Mouse (Mus musculus) 3T3-L1 (cell line): ENCODE results near the gene Sspn.

Experiments used
- DNase-seq: peaks from one replicate; pipeline ENCODE4 v3.0.0-alpha.2; 2015; ENCODE audit warnings: low read depth, low spot score

The Sspn gene

GRCm38 (mm10) chr6:145972836-145973235 is 41.4 kb downstream of the Sspn start:
- peak; percentile 72 for DNase-seq

DNA sequence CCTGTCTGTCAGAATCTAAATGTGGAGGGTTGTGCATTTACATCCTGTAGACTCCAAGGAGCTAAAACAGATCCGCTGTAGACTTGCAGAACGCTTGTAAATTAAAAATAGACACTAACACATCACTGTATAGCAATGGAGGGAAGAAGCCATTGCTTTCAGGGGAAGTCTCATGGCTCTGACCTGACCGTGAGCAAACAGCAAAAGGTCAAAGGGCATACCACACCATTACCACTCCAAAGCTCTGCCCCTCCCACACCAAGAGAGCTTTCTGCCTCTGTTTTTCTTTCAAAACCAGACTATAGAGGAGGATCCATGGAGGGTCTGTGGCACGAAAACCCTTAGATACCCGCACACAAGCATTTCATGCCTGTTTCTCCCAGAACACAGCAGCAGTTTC is 41.9 kb downstream of the Sspn start:
- DNase-seq: peak; percentile 38

- DNase-seq: no peak
These were observed 43.3 kb downstream of the Sspn start for GRCm38 (mm10) chr6:145974766-145975165.

GRCm38 (mm10) chr6:145977344-145977743 is 45.9 kb downstream of the Sspn start:
- DNase-seq: peak; percentile 81

- DNase-seq: peak; percentile 94
These were observed 46.5 kb downstream of the Sspn start for GRCm38 (mm10) chr6:145977771-145978450.

- no peak for DNase-seq
These were observed 49.6 kb downstream of the Sspn start for GRCm38 (mm10) chr6:145981074-145981473.

DNA sequence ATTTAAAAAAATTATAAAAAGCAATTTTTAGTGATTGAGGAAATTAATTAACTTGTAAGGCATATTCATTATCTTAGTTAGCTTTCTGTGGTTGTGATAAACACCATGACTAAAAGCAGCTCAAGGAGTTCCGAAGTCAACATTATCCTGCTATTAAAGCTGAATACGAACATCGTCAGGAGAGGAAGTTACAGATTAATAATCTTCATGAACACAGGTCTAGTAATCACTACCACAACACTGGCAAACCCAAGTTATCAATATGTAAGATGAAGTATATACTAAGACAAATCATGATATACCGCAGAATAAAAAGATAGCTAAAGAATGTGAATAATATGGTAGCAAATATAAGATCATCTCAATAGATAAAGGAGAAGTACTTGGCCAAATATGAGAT is 50.9 kb downstream of the Sspn start:
- no peak for DNase-seq

- no peak for DNase-seq
These were observed 59.1 kb downstream of the Sspn start for GRCm38 (mm10) chr6:145990578-145990977.

DNA sequence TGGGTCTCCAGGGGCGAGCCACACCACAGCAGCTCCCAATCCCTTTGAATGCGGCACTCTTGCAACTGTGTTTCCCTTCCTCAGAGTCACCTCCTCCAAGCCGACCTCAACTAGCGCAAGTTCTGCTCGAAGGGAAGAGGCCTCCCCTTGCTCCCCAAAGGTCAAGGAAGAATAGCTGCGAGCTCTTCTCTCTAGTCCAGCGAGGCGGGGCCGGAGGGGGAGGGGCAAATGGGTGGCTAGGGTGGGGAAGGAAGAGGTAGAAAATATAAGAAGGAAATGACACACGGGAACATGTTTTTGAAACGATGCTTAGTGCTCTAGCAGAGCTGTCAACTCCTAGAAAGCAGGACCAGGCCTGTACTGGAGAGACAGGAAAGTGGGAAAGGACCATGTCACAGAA is 61.1 kb downstream of the Sspn start:
- no peak for DNase-seq

GRCm38 (mm10) chr6:145992985-145993384 is 61.5 kb downstream of the Sspn start:
- peak; percentile 50 for DNase-seq

DNA sequence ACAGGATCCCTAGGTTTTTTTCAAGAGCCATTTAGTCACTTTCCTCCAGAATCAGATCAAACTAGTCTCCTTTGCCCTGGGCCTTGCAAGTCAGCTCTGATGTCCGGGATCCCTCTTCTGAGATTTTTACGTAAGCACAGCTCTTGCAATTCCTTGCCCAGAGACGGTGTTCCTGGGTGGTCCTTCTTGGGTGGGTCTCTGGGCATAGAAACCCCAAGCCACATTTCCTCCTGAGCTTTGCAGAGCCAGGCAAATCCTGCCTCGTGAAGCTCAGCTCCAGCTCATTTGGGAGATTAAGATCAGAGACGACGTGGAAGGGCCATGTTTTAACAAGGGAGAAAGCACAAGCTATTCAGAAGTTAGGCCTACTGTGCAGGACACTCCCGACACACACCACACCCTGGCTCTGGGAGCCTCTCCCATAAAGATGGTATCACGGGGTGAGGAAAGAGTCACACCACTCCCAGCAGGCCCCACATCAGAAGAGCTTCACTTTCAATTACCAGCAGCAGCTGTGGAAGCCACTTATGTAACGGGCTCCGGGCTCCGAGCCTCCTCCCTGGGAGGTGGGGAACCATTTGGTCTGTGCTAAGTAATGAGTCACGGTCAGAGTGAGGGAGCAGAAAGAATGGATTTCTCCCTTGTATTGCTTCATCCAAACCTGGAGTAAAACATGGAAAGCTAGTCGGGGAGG is 67.0 kb downstream of the Sspn start:
- peak; percentile 82 for DNase-seq

DNA sequence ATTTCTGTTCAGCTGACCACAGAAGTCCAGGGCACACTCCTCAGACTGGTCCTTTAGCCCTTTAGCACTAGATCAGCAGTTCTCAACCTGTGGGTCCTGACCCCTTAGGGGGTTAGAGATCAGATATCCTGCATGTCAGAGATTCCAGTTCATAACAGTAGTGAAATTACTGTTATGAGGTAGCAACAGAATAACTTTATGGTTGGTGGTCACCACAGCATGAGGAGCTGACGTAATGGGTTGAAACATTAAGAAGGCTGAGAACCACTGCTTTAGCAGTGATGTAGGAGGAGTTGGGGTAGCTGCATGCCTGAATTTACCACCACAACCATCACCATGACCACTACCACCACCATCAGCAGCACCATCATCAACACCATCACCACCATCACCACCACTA is 69.3 kb downstream of the Sspn start:
- DNase-seq: no peak

DNA sequence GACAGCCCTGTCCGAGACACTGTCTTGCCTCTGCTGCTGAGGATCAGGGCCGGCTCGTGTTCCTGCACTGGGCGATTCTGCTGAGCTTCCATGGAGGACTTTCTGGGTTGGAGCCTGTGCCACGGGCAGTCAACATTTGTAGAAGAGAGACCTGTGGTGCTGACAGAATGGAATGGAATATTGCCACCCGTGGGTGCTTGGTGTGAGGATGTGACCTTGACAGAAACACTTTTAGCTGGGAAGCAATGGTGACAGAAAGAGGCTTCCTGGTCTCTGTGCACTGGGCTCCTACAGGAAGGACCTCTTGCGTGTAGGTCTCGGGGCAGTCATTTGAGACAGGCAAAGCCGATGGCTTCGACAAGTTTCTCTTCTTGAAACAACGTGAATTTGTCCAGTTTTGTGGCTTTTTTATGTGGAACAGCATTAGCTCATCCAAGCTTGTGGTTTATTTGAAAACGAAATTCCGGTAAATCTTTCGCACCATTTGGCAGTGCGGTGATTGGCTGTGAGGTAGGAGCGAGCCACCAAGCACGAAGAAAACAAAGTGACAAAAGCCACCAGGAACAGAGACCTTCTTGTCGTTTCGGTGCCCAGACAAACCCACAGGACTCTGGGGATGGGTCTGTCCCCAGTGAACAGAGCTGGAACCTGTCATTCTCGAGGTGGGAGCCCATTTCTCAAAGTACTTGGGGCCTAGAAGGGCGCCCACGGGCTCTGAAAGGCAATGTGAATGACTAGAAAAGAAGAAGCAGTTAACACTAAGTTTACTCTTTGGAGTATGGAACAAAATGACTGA is 70.2 kb downstream of the Sspn start:
- DNase-seq: no peak

GRCm38 (mm10) chr6:146004174-146004601 is 72.7 kb downstream of the Sspn start:
- peak; percentile 53 for DNase-seq

DNA sequence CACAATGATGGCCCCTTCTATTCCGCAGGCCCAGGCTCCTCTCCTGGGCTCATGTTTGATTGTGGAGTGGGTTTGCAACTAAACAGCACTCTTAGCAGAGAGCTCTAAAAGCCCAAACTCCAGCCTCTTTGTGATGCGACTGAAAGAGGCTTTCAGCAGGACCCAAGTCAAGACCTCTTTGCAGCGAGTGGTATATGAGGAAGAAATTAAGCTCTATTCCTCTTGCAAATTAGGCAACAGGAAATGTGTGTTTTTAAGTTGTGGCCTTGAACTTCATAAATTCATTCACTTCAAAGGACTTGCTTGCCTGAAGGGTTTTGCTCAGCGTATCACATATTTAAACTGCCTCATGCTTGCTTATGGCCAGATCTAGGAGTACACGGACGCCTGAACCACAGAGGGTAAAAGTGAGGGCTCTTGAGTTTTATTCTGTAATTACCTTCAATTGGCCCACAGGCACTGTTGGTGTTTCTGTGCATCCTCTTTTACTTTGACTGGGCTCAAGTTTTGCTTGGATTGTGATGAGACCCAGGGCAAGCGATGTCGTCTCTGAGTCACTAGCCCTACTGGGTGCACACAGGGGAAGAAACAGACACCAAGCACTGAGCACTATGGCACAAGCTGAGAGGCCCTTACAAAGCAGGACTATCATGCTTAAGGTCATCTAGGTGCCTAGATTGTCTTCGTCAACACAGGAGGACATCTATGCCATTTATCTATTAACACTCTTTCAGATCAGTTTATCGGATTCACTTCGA is 73.9 kb downstream of the Sspn start:
- no peak for DNase-seq

DNA sequence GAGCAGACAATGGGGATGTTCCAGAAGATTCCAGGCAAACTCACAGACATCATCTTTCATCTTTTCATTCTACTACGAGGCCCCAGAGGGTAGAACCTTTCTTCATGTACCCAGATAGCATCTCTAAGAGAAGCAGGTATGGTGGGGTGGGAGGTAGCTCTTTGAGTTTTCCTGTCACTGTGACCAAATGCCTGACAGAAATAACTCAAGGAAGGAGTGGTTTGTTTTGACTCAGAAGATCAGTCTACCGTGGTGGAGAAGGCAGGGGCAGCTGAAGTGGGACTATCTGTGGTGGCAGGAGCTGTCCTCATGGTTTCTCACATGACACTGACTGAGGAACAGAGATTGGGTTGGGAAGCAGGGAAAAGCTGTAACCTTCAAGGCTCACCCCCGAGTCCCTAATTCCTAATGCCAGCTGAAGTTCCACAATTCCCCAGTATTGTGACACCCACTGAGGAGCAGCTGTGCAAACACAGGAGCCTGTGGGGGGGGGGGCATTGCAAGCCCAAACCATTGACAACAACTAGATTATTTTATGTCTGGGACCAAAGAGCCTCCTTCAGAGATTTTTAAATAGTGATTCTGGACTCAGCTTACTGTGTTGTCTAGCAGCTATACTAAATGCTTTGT is 74.6 kb downstream of the Sspn start:
- no peak for DNase-seq

DNA sequence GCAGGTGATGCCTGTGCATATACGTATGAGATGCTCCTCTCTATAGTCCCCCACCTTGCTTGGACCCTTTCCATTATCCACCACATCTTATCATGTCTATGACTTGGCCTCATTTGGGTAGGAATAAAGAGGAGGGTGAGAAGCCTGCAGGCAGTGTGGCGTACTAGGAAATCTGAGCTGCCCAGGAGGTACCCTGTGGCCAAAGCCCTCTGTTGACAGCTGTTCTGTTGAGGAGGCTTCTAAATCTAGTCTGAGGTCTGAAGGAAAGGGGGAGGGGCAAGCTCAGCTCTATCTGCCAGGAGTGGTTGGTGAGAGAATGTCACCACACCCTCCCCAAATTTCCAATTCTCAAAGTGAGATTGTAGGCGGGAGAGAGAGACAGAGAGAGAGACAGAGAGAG is 75.3 kb downstream of the Sspn start:
- DNase-seq: no peak

DNA sequence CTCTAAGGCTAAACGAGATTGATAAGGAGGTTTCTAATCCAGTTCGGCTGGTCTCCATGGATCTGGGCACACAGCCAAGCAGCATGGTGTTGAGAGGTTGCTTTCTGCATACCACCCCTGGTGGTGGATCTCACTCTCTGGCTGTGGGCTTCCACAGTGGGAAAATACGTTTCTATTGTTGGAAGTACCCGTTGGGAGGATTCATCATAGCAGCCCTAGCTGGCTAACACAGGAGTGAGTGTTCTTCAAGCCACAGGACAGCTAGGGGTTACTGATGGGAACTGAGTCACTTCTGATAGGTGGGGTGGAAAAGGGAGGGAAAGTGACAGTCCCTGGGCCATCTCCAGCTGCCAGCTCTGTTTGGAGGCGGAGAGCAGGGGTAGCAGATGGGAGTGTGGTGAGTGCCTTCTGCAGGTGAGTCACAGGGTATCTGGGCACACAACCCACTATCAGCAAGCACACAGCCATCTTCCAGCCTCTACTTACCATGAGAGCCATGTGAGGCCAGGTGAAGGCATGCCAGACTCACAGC is 77.1 kb downstream of the Sspn start:
- peak; percentile 50 for DNase-seq

DNA sequence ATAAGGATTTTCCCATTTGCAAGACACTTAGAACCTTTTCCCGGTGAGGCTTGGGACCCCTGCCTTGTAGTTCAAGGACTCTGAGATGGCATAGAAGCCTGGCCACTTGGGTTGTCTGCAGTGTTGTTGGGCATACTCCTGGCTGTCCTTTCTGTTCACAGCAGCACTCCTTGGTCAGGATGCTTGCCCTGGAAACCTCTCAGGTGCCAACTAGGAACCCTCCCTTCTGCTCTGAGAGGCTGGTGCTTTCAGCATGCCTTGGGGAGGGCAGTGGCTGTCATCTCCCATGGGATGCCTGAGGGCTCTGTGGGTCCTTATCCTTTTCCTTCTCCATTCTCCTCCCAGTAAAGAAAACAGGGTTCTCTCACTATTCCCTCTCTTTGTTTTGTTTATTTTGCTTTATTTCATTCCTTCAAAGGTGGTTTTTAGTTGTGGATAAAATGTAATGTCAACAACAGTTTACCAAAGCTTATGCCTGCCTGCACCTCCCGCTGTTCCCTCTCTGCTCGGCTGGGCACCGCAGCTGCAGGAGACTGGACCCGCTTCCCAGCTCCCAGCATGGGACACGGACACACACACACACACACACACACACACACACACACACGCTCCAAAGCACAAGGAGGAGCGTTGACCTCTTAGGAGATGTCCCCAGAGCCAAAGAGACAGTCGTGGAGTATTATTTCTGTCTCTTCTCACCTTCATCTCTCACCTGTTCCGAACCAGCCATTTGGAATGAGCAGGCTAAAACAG is 77.9 kb downstream of the Sspn start:
- no peak for DNase-seq

GRCm38 (mm10) chr6:146010093-146010764 is 78.8 kb downstream of the Sspn start:
- DNase-seq: peak; percentile 83
